Mouse (Mus musculus) embryonic fibroblast, embryonic 13.5 days (primary cell): Measurements from ENCODE around the gene Gsdma3.

ENCODE experiments used
- CTCF ChIP-seq: IDR thresholded peaks from 2 replicates; pipeline ENCODE4 v1.5.1; 2011; ENCODE audit warnings: mild to moderate bottlenecking, control low read depth, low read length, moderate library complexity, borderline replicate concordance; ENCODE audit not compliant: insufficient read depth
- POLR2A ChIP-seq: IDR thresholded peaks from 2 replicates; pipeline ENCODE4 v1.6.1; 2011; ENCODE audit warnings: low read depth, mild to moderate bottlenecking, control low read depth, low read length, moderate library complexity

DNA sequence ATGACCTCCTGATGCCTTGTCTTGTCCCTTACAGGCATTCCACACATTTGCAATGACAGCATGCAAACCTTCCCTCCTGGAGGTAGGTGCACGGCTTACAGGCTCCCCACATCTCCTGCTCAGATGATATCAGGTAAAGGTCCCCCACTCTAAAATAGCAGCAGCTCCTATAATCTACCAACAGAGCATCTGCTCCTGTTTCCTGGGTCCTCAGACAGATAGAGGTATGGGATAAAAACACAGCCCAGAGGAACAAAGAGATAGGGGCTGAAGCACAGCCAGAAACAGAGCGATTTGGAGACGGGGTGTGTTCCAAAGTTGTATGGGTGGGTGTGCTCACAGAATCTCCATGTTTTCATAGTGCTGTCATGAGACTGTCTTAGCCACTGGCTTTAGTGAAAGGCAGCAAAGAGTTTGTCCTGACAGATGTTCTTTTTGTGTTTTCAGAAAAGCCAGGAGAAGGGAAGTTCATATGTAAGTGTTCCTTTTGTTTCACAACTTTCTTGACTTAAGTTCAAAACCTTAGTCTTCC, 45.2 kb downstream of the Gsdma3 start:
- TF ChIP-seq POLR2A: no peak
- TF ChIP-seq CTCF: no peak
